Mouse (Mus musculus): ENCODE measurements around the gene Vmn1r208. TPM values are rescaled to one million over a fixed set of nuclear protein-coding genes. Genes with fewer than 3 reads are reported as not detected.
"Not testable (repeated sequence)": the region's sequence is repeated elsewhere in the genome, so short reads cannot be mapped to it uniquely, and the experiment has no call there.

The Vmn1r208 gene
- not detected in 2 replicates for polyA plus RNA-seq (2015; fragmentation: Nextera tagmentation; extraction: Ambion mirVana)

- not testable (repeated sequence) for ATAC-seq (ENCODE audit: insufficient read depth, low FRiP score, low read depth); H3K4me3 ChIP-seq (replicated peaks); H3K27ac ChIP-seq; H3K9ac ChIP-seq; H3K4me2 ChIP-seq; H3K36me3 ChIP-seq; H3K4me1 ChIP-seq; H3K27me3 ChIP-seq (replicated peaks); H3K9me3 ChIP-seq
- no CpG with 5 or more reads among the region's 7 CpGs for WGBS
Measured at GRCm38 (mm10) chr13:22777300-22777699, at the start of gene Vmn1r208. Vmn1r208 (minus strand) TSS chr13:22777400.

- H3K4me2 ChIP-seq; H3K9ac ChIP-seq; H3K36me3 ChIP-seq; H3K27ac ChIP-seq; ATAC-seq (ENCODE audit: insufficient read depth, low FRiP score, low read depth); H3K4me3 ChIP-seq (replicated peaks); H3K27me3 ChIP-seq (replicated peaks); H3K9me3 ChIP-seq; H3K4me1 ChIP-seq: not testable (repeated sequence)
- 84% methylated on average over 1 of the region's 1 CpGs for WGBS
Measured at GRCm38 (mm10) chr13:22821601-22822000, 44.4 kb upstream of the Vmn1r208 start.

- H3K9ac ChIP-seq; H3K4me1 ChIP-seq; H3K4me2 ChIP-seq; ATAC-seq (ENCODE audit: insufficient read depth, low FRiP score, low read depth); H3K27ac ChIP-seq; H3K36me3 ChIP-seq; H3K4me3 ChIP-seq (replicated peaks); H3K9me3 ChIP-seq; H3K27me3 ChIP-seq (replicated peaks): not testable (repeated sequence)
Measured at GRCm38 (mm10) chr13:22809582-22809981, 32.4 kb upstream of the Vmn1r208 start, which contains the start of gene Vmn1r209. Vmn1r209 (minus strand) TSS chr13:22809682.

GRCm38 (mm10) chr13:22788096-22788495 lies 10.9 kb upstream of the Vmn1r208 start:
- H3K4me2 ChIP-seq; ATAC-seq (ENCODE audit: insufficient read depth, low FRiP score, low read depth); H3K4me3 ChIP-seq (replicated peaks); H3K27me3 ChIP-seq (replicated peaks); H3K4me1 ChIP-seq; H3K27ac ChIP-seq; H3K9me3 ChIP-seq; H3K9ac ChIP-seq; H3K36me3 ChIP-seq: not testable (repeated sequence)
- 83% methylated on average over 3 of the region's 3 CpGs for WGBS

GRCm38 (mm10) chr13:22784159-22784558 lies 7.0 kb upstream of the Vmn1r208 start:
- not testable (repeated sequence) for H3K9me3 ChIP-seq; H3K4me1 ChIP-seq; H3K27me3 ChIP-seq (replicated peaks); H3K9ac ChIP-seq; ATAC-seq (ENCODE audit: insufficient read depth, low FRiP score, low read depth); H3K36me3 ChIP-seq; H3K4me2 ChIP-seq; H3K27ac ChIP-seq; H3K4me3 ChIP-seq (replicated peaks)

- not testable (repeated sequence) for H3K27me3 ChIP-seq (replicated peaks); H3K4me3 ChIP-seq (replicated peaks); H3K9ac ChIP-seq; H3K4me2 ChIP-seq; H3K4me1 ChIP-seq; H3K36me3 ChIP-seq; H3K27ac ChIP-seq; ATAC-seq (ENCODE audit: insufficient read depth, low FRiP score, low read depth); H3K9me3 ChIP-seq
- 88% methylated on average over 2 of the region's 2 CpGs for WGBS
Measured at GRCm38 (mm10) chr13:22771592-22771991, 5.6 kb downstream of the Vmn1r208 start.

- Histone ChIP-seq H3K27ac (no peak overlapping the region), H3K4me2 (no peak overlapping the region), H3K27me3 (replicated peaks) (no peaks in the 10 kb centered on the region), H3K9me3 (no peaks in the 10 kb centered on the region), H3K36me3 (no peaks in the 10 kb centered on the region), H3K4me1 (no peaks in the 10 kb centered on the region), H3K4me3 (replicated peaks) (no peak overlapping the region), H3K9ac (no peak overlapping the region)
- no peak for ATAC-seq (ENCODE audit: insufficient read depth, low FRiP score, low read depth)
Measured at GRCm38 (mm10) chr13:22747524-22747923, 29.7 kb downstream of the Vmn1r208 start.

GRCm38 (mm10) chr13:22729529-22729928 lies 47.7 kb downstream of the Vmn1r208 start, which contains the start of gene Vmn1r207-ps:
Vmn1r207-ps (minus strand) TSS chr13:22729629.
- not testable (repeated sequence) for H3K4me3 ChIP-seq (replicated peaks); ATAC-seq (ENCODE audit: insufficient read depth, low FRiP score, low read depth); H3K27ac ChIP-seq; H3K36me3 ChIP-seq; H3K4me1 ChIP-seq; H3K9ac ChIP-seq; H3K9me3 ChIP-seq; H3K27me3 ChIP-seq (replicated peaks); H3K4me2 ChIP-seq

Other genes starting within 250 kb of the Vmn1r208 start
- gene Vmn1r204, start 224.2 kb downstream of the Vmn1r208 start, polyA plus RNA-seq (2015; fragmentation: Nextera tagmentation; extraction: Ambion mirVana), result not detected in 2 replicates
- not detected in 2 replicates for gene Vmn1r205, start 184.4 kb downstream of the Vmn1r208 start, polyA plus RNA-seq (2015; fragmentation: Nextera tagmentation; extraction: Ambion mirVana)
- not detected in 2 replicates for gene Vmn1r206, start 153.1 kb downstream of the Vmn1r208 start, polyA plus RNA-seq (2015; fragmentation: Nextera tagmentation; extraction: Ambion mirVana)
- not detected in 2 replicates for gene Vmn1r207-ps, start 47.8 kb downstream of the Vmn1r208 start, polyA plus RNA-seq (2015; fragmentation: Nextera tagmentation; extraction: Ambion mirVana)
- not detected in 2 replicates for gene Vmn1r209, start 32.3 kb upstream of the Vmn1r208 start, polyA plus RNA-seq (2015; fragmentation: Nextera tagmentation; extraction: Ambion mirVana)
- not detected in 2 replicates for gene Vmn1r210, start 53.9 kb upstream of the Vmn1r208 start, polyA plus RNA-seq (2015; fragmentation: Nextera tagmentation; extraction: Ambion mirVana)
- not detected in 2 replicates for gene Vmn1r211, start 80.2 kb upstream of the Vmn1r208 start, polyA plus RNA-seq (2015; fragmentation: Nextera tagmentation; extraction: Ambion mirVana)
- gene Vmn1r212, start 106.8 kb upstream of the Vmn1r208 start, polyA plus RNA-seq (2015; fragmentation: Nextera tagmentation; extraction: Ambion mirVana), result not detected in 2 replicates
- not detected in 2 replicates for gene Vmn1r213, start 230.3 kb upstream of the Vmn1r208 start, polyA plus RNA-seq (2015; fragmentation: Nextera tagmentation; extraction: Ambion mirVana)

All from stomach, embryonic 15.5 days (tissue).